Mouse (Mus musculus): Measurements from ENCODE around the gene H2-Q7. TPM values are rescaled to one million over a fixed set of nuclear protein-coding genes. Genes with fewer than 3 reads are reported as not detected.
A peak's percentile ranks its signal among the peaks of the same experiment; 100 is the strongest.
"Not testable (repeated sequence)": the region's sequence is repeated elsewhere in the genome, so short reads cannot be mapped to it uniquely, and the experiment has no call there.

Gene H2-Q7
- 412 and 617 TPM in 2 replicates for polyA plus RNA-seq (2012; rRNA removed)

GRCm38 (mm10) chr17:35438885-35439284 lies at the start of gene H2-Q7:
Gene H2-Q7 (plus strand): TSS chr17:35439155.
- DNase-seq, result peak; percentile 64
- H3K27ac ChIP-seq (ENCODE audit: control insufficient read depth, insufficient read depth, low read length); H3K27me3 ChIP-seq (ENCODE audit: control insufficient read depth, insufficient read depth, low read length); H3K4me1 ChIP-seq (replicated peaks; ENCODE audit: control insufficient read depth, insufficient read depth, low read length); H3K36me3 ChIP-seq (ENCODE audit: control insufficient read depth, insufficient read depth, low read length): not testable (repeated sequence)
- WGBS, result 3% methylated on average over 18 of the region's 18 CpGs
- peak within 1 kb of the TSS; percentile 55 for H3K4me3 ChIP-seq (ENCODE audit: control insufficient read depth, insufficient read depth, low read length)

DNA sequence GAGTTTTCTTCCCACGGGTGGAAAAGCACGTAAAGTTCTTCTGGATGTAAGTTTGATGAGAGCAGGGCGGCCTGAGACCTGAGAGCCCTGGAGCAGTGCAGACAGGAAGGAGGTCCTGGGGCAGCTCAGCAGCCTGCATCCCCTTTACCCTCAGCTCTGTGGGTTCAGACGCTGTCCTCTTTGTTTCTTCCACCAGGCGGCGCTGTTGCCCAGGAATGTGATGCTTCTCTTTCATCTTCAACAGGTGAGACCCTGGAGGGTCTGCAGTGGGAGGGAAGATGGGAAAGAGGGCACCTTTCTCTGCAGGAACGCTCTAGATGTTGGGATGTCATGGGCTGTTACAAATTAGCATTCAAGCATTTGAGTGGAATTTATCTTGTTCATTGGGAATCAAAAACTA lies 49.2 kb upstream of the H2-Q7 start:
- peak; percentile 75 for DNase-seq
- H3K36me3 ChIP-seq (ENCODE audit: control insufficient read depth, insufficient read depth, low read length); H3K27me3 ChIP-seq (ENCODE audit: control insufficient read depth, insufficient read depth, low read length); H3K4me1 ChIP-seq (replicated peaks; ENCODE audit: control insufficient read depth, insufficient read depth, low read length); H3K27ac ChIP-seq (ENCODE audit: control insufficient read depth, insufficient read depth, low read length); H3K4me3 ChIP-seq (ENCODE audit: control insufficient read depth, insufficient read depth, low read length): not testable (repeated sequence)
- WGBS, result 10% methylated on average over 7 of the region's 7 CpGs
- 0 out of 2 replicates have a peak, but pooled peaks have one; percentile 16 for TF ChIP-seq CTCF (IDR thresholded peaks at IDR 0.05; ENCODE audit: borderline replicate concordance, control insufficient read depth, extremely low read depth, insufficient read depth, low read length, poor library complexity)

DNA sequence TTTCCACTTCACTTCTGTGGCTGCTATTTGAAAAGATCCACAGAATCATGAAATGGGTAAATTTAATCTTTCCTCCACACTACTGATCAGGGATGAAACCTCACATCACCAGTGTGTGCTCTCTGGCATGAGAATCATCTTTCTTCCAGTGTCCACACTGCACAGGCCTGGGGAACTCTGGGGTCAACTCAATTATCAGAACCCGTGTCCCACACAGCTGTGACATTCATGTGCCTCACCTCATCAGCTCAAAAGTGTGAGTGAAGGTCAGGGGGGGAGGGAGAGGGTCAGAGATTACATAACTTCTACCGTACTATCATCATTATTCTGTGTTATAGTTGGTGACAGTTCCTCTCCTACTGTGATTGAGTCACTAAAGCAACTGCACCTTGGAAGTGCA lies 46.3 kb upstream of the H2-Q7 start:
- H3K27ac ChIP-seq (ENCODE audit: control insufficient read depth, insufficient read depth, low read length); H3K27me3 ChIP-seq (ENCODE audit: control insufficient read depth, insufficient read depth, low read length); DNase-seq; H3K4me1 ChIP-seq (replicated peaks; ENCODE audit: control insufficient read depth, insufficient read depth, low read length); H3K36me3 ChIP-seq (ENCODE audit: control insufficient read depth, insufficient read depth, low read length); H3K4me3 ChIP-seq (ENCODE audit: control insufficient read depth, insufficient read depth, low read length): not testable (repeated sequence)
- WGBS, result 89% methylated on average over 2 of the region's 2 CpGs

DNA sequence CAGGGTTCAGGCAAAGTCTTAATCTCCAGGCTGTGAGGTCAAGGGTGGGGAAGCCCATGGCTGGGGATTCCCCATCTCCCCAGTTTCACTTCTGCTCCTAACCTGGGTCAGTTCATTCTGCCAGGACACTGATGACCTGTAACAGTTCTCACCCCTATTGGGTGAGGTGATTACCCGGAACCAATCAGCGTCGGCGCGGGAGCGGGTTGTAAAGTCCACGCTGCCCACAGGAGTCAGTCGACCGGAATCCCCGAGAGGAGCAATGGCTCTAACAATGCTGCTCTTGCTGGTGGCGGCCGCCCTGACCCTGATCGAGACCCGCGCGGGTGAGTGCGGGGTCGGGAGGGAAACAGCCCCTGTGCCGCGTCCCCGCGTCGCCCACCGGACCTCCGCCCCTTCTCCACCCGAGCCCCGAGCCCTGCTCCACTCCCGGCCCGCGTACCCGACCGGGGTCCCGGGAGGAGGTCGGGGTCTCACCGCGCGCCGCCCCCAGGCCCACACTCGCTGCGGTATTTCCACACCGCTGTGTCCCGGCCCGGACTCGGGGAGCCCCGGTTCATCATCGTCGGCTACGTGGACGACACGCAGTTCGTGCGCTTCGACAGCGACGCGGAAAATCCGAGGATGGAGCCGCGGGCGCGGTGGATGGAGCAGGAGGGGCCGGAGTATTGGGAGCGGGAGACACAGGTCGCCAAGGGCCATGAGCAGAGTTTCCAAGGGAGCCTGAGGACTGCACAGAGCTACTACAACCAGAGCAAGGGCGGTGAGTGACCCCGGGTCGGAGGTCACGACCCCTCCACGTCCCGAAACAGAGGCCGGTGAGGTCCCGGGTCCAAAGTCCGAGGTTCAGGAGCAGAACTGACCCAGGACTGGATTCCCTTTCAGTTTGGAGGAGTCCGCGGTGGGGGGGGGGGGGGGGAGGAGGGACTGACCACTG lies 44.8 kb upstream of the H2-Q7 start:
- DNase-seq; H3K36me3 ChIP-seq (ENCODE audit: control insufficient read depth, insufficient read depth, low read length); H3K4me1 ChIP-seq (replicated peaks; ENCODE audit: control insufficient read depth, insufficient read depth, low read length); H3K27ac ChIP-seq (ENCODE audit: control insufficient read depth, insufficient read depth, low read length); H3K27me3 ChIP-seq (ENCODE audit: control insufficient read depth, insufficient read depth, low read length): not testable (repeated sequence)
- 3% methylated on average over 63 of the region's 75 CpGs for WGBS
- H3K4me3 ChIP-seq (ENCODE audit: control insufficient read depth, insufficient read depth, low read length), result peak overlapping the region; percentile 31

GRCm38 (mm10) chr17:35396956-35397355 lies 42.0 kb upstream of the H2-Q7 start:
- not testable (repeated sequence) for H3K36me3 ChIP-seq (ENCODE audit: control insufficient read depth, insufficient read depth, low read length); DNase-seq; H3K27ac ChIP-seq (ENCODE audit: control insufficient read depth, insufficient read depth, low read length); H3K27me3 ChIP-seq (ENCODE audit: control insufficient read depth, insufficient read depth, low read length); H3K4me3 ChIP-seq (ENCODE audit: control insufficient read depth, insufficient read depth, low read length); H3K4me1 ChIP-seq (replicated peaks; ENCODE audit: control insufficient read depth, insufficient read depth, low read length)
- 97% methylated on average over 2 of the region's 2 CpGs for WGBS

- DNase-seq; H3K27ac ChIP-seq (ENCODE audit: control insufficient read depth, insufficient read depth, low read length); H3K4me1 ChIP-seq (replicated peaks; ENCODE audit: control insufficient read depth, insufficient read depth, low read length); H3K4me3 ChIP-seq (ENCODE audit: control insufficient read depth, insufficient read depth, low read length); H3K27me3 ChIP-seq (ENCODE audit: control insufficient read depth, insufficient read depth, low read length); H3K36me3 ChIP-seq (ENCODE audit: control insufficient read depth, insufficient read depth, low read length): not testable (repeated sequence)
- no CpG with 5 or more reads among the region's 1 CpGs for WGBS
Observed at GRCm38 (mm10) chr17:35413057-35413456, 25.9 kb upstream of the H2-Q7 start.

DNA sequence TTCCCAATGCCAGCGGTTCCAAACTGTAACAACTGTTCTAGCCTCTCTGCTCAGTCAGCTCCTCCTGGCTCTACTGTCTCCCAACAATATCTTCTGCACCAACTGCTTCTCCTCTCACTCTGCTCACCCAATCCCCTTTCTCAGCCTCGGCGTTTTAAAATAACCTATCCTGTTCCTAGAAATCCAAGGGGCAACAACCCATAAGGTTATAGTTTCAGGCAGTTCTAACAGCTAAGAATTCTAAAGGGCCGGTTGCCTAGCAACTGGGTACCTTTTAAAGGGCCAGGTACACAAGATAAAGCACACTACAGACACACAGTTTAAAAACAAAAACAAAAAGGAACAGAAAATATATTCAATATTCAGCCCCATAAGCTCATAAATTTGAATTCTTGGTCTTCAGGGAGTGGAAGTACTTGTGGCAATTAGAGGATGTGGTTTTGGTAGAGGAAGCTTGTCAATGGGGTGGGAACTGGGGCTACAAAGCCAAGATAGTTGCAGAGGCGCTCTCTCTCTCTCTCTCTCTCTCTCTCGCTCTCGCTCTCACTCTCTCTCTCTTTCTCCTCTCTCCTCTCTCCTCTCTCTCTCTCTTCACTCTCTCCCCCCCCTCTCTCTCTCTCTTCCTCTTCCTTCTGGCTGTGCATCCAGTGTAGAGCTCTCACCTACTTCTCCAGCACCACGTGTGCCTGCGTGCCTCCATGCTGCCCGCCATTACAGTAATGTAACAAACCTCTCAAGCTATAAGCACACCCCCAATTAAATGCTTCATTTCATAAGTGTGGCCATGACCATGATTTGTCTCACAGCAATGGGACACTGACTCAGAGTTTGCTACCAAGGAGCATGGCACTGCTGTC lies 23.5 kb upstream of the H2-Q7 start:
- WGBS, result no CpG with 5 or more reads among the region's 10 CpGs
- not testable (repeated sequence) for H3K36me3 ChIP-seq (ENCODE audit: control insufficient read depth, insufficient read depth, low read length); H3K4me3 ChIP-seq (ENCODE audit: control insufficient read depth, insufficient read depth, low read length); DNase-seq; H3K4me1 ChIP-seq (replicated peaks; ENCODE audit: control insufficient read depth, insufficient read depth, low read length); H3K27ac ChIP-seq (ENCODE audit: control insufficient read depth, insufficient read depth, low read length); H3K27me3 ChIP-seq (ENCODE audit: control insufficient read depth, insufficient read depth, low read length)

Data from thymus, adult 2 months (tissue).